Mouse (Mus musculus): Measurements from ENCODE around the gene Stoml1.
A peak's percentile ranks its signal among the peaks of the same experiment; 100 is the strongest.

The Stoml1 gene

DNA sequence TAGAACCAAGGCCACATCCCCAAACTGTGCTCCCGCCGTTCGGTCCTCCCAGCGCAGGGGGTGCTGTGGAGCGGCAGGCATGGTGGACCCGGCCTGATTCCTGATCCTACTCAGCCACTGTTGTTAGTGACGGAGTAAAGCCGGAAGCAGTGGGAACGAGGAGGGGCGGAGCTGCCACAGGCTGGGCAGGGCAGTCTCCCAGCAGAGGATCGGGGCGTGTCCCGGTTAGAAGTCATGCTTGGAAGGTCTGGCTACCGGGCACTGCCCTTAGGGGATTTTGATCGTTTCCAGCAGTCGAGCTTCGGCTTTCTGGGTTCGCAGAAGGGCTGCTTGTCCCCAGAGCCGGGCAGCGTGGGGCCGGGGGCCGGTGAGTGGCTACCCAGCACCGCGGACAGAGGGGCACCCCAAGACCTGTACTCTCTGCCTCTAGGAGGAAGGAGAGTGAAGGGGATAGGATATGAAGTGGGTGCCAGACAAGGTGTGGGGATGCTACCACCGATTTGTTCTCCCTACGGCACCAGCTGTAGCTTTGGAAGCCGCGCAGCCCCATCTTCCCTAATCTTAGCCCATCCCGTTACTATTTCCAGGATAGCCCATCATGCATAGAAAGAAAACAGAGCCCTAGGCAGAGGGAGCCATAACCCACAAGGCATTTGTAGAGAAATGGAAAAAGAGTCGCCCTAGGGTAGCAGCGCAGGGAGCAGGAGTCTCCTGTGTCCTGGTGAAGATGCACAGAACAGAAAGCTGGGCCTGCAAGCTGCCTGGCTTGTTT is at the start of gene Stoml1:
TSS of gene Stoml1 (plus strand) at position 132 of the 772 bp plus-strand sequence.
- TF ChIP-seq GATA4 (IDR thresholded peaks at IDR 0.05; ENCODE audit: insufficient replicate concordance, low read length), result peak; percentile 60; the same call in 1 of the 2 replicates

DNA sequence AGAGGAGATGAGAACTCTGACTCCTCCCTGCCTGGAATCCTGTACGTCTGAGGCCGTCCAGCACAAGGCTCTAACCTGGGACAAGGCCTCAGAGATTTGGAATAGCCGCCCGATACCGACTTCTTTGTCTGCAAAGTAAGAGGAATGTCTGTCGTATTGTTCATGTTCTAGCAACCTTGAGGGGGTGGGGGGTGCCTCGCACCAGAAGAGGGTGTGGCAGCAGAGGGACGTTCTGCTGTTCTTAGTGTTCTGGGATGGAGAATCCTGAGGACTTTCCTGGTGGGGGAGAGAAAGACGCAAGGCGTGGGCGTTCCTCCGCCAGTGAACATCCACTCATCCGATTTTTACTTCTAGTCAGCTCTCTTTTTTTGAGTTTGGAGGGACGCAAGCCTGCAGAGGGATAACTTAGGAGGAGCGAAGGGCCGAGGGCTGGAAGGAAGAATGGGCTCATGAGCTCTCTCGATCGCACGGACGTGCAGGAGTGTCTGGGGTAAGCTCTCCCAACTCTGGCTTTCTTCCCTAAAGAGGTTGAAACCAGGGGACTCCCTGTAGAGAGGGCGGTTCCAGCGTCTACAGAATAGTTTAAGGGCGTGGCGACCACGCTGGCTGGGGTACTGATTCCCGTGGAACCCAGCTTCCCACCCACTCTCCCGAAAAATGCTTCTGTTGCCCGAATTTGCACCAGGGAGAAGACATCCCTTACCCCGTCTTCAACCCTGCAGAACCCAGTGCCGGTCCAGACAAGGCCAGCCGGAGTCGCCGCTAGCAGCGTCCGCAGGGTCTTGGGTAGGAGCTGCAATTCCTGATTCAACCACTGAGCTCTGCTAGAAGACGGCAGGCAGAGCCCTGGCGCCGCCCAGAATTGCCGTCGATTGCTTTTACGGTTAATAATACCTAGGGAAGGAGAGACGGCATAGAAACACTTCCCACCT is 49.2 kb upstream of the Stoml1 start, which contains the start of the genes Islr and Islr2:
TSS of gene Islr (minus strand) at position 791 of the 932 bp plus-strand sequence.
TSS of gene Islr2 (minus strand) at position 804 of the 932 bp plus-strand sequence.
- no peak for TF ChIP-seq GATA4 (IDR thresholded peaks at IDR 0.05; ENCODE audit: insufficient replicate concordance, low read length)

DNA sequence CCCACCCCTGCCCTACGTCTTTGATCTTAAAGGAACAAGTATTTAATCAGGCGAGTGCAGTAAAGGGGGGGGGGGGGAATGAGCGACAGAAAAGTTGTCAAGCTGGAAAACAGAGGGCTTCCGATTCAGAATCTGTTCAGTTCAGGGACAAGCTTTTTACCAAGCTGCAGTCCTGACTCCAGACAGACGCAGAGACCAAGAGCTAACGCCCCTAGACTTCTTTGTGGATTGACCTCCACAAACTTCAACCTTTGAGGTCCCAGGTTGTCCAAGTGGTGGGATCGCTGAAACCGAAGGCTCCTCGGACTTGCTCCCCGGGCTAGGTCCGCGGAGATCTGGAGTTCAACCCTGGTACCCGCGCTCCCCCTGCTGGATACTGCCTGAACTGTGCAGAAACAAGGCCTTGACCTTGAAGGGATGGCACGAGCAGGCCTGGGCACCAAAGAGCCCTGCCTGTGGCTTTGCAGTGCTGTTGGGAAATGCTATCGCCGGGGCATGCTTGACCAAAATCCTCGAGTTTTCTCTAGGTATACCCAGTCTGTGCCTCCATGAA is 48.4 kb upstream of the Stoml1 start:
- TF ChIP-seq GATA4 (IDR thresholded peaks at IDR 0.05; ENCODE audit: insufficient replicate concordance, low read length), result no peak

- no peak for TF ChIP-seq GATA4 (IDR thresholded peaks at IDR 0.05; ENCODE audit: insufficient replicate concordance, low read length)
These were observed 47.0 kb upstream of the Stoml1 start for GRCm38 (mm10) chr9:58206013-58206412.

GRCm38 (mm10) chr9:58209462-58210303 is 43.3 kb upstream of the Stoml1 start:
- TF ChIP-seq GATA4 (IDR thresholded peaks at IDR 0.05; ENCODE audit: insufficient replicate concordance, low read length), result no peak

GRCm38 (mm10) chr9:58210304-58210627 is 42.7 kb upstream of the Stoml1 start:
- no peak for TF ChIP-seq GATA4 (IDR thresholded peaks at IDR 0.05; ENCODE audit: insufficient replicate concordance, low read length)

DNA sequence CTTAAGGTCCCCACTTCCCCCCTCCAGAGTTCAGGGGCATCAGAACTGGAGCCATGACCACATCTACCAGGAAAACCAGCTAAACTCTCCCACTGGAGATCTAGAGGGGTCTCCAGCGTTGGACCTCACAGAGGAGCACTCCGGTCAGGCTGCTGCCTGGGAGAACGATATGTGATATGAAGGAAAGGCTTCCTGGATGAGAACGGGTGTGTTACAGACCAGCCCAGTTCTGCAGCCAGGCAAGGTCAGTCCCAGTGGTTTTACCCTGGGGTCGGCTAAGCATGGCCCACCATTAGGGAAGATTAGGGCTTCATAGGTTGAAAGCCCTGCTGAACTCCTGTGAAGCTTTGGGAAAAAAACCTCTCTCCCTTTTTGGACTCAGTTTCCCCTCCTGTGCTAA is 39.6 kb upstream of the Stoml1 start:
- no peak for TF ChIP-seq GATA4 (IDR thresholded peaks at IDR 0.05; ENCODE audit: insufficient replicate concordance, low read length)

DNA sequence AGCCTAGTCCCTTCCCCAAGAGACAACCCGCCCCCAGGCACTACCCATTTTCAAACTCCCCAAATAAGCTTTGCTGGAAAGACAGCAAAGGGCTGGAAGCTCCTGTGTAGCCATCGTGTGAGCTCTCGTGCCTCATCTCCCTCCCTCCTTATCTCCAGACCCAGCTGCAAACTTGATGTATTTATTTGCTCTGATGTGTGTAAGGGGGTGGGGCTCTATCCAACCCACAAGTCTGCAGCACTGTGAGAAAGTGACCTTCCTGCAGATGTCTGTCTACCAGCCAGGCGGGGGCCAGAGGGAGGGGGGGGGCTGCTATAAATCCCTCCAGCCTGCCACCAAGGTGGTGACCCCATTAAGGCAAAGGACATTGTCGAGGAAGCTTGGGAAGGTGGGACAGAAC is 39.1 kb upstream of the Stoml1 start:
- TF ChIP-seq GATA4 (IDR thresholded peaks at IDR 0.05; ENCODE audit: insufficient replicate concordance, low read length), result no peak

DNA sequence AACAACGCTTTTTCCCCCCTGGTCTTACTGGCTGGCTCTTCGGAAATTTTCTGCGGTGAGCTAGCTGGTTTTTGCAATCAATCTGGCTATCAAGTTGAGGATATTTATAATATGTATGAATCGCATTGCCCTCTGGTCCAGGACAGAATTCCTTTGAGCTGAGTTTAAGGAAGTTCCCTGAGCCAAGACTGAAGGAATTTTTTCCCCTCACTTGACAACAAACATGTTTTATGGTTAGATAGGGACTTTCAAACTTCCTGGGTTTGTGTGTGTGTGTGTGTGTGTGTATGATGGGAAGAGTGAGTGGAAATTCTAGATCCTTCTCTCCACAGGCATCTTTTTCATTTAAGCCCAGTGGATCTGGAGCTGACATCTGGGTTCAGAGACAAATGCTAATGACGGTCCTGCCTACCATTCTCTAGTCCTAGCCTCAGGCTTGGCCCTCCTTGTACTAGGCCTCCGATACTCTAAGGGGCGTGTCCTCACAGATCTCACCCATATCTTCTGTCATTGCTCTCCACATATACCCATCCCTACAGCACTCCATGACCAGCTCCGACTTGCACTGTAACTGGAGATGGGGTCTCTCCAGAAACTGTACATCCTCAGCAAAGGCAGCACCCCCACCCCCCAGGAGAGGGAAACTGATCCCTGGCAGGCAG is 38.3 kb upstream of the Stoml1 start:
- TF ChIP-seq GATA4 (IDR thresholded peaks at IDR 0.05; ENCODE audit: insufficient replicate concordance, low read length), result peak; percentile 45; the same call in 1 of the 2 replicates

DNA sequence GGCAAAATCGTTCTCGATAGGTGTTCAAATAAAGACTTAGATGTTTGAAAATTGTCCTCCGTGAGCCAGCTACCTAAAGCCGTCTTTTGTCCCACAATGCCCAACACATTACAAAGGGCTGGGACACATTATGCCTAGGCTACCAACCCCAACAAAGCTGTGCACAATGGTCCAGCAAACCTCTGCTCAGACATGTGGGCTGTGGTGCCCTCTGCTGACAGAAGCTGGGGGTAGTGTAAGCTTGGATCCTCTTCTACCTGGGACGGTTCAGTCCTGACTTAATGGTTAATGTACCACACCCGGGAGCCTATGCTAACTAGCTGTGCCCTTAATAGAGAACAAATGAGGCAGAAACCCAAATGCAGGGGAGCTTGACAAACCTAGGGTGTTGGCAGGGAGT is 36.6 kb upstream of the Stoml1 start:
- TF ChIP-seq GATA4 (IDR thresholded peaks at IDR 0.05; ENCODE audit: insufficient replicate concordance, low read length), result no peak

DNA sequence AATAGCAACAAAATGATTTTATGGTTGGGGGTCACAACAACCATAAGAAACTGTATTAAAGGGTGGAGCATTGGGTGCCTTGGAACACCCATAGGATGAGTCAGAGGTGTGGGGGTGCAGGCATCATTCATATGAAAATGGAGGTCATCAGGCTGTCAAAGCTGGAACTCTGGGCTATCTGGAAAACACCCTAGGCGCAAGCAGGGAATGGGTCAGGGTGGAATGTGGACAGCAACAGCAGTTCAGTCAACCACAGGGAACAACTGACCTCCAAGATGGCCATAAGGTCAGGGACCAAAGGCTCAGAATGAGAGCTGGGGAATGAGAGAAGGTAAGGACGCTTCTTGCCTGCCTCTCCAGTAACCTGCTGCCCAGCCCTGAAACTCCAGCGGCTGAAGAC is 34.4 kb upstream of the Stoml1 start:
- TF ChIP-seq GATA4 (IDR thresholded peaks at IDR 0.05; ENCODE audit: insufficient replicate concordance, low read length), result no peak

DNA sequence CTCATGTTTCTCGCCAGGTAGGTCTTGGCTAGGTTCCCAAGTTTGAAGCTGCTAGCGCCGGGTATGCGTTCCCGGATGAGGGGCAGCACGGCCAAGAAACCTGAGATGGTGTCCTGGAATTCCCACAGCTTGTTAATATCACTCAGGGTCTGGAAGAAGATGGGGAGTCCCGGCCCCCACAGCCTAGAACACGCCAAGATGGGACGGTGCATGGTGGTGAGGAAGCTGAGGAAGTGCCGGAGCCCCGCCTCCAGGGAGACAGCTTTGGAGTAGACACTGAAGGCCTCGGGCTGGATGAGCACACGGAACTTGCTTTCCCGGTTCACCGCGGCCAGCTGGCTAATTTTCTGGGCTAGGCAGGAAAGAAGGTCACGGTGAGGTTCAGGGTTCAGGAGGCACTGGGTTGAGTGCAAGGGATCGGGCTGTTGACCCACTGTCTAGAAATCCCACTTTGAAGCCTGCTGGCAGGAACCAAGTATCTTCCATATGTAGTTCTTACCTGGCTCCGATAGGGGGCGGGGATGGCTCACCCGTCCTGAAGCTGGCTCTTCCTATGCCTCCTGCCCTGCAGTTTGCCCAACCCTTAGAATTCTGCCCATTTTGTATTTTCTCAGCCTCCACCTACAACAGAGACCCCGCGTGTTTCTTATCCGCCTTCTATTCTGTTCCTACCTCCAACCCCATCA is 32.6 kb upstream of the Stoml1 start:
- TF ChIP-seq GATA4 (IDR thresholded peaks at IDR 0.05; ENCODE audit: insufficient replicate concordance, low read length), result no peak

GRCm38 (mm10) chr9:58224356-58224755 is 28.6 kb upstream of the Stoml1 start:
- TF ChIP-seq GATA4 (IDR thresholded peaks at IDR 0.05; ENCODE audit: insufficient replicate concordance, low read length), result no peak
